Mouse (Mus musculus): Measurements from ENCODE around the gene Adgrf3. TPM values are rescaled to one million over a fixed set of nuclear protein-coding genes. Genes with fewer than 3 reads are reported as not detected.

Adgrf3 gene
- polyA plus RNA-seq (2014; fragmentation: Nextera tagmentation; extraction: Ambion mirVana) = 0.28 TPM in 1 of 2 replicates, not detected in the other

DNA sequence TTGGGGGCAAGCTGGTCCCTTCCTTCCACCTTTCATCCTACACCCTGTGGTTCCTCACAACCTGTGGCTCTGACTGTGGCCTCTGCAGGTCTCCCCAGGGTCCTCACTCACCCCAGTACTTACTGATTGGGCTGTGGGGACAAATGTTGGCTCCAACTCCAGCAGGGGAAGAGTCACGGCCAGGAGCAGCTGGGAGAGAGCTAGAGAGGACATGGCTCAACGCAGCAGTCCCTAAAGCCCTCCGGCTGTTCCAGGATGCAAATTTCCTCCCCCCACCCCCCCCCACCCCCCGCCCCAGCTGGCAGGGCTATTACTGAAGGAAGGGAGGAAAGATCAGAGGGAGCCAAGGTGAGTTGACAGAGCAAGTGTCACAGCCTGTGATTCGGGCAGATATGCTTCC lies at the start of gene Adgrf3:
Gene Adgrf3, minus strand, starts transcription at position 230 of the 400 bp plus-strand sequence.
- H3K27me3 ChIP-seq (ENCODE audit: control insufficient read depth, insufficient read depth, low read length) = no peaks in the 10 kb centered on the region
- no peaks in the 10 kb centered on the region for H3K36me3 ChIP-seq (ENCODE audit: control insufficient read depth, insufficient read depth, low read length)
- no peak for ATAC-seq (ENCODE audit: low FRiP score, low TSS enrichment)
- H3K9ac ChIP-seq (ENCODE audit: low read depth, low read length) = no peak within 1 kb of the TSS
- H3K4me1 ChIP-seq (ENCODE audit: control insufficient read depth, insufficient read depth, low read length) = 0 out of 2 replicates have a peak, but pooled peaks cover 2% of the 10 kb centered on the region
- 16% methylated on average over 5 of the region's 5 CpGs for WGBS
- H3K9me3 ChIP-seq (ENCODE audit: control insufficient read depth, low read length) = no peaks in the 10 kb centered on the region
- no peak within 1 kb of the TSS for H3K27ac ChIP-seq (ENCODE audit: low read depth, low read length)
- no peak within 1 kb of the TSS for H3K4me3 ChIP-seq (ENCODE audit: low read length)
- no peak within 1 kb of the TSS for H3K4me2 ChIP-seq (replicated peaks; ENCODE audit: low read depth, low read length)

- H3K9me3 ChIP-seq (ENCODE audit: control insufficient read depth, low read length) = no peaks in the 10 kb centered on the region
- H3K27ac ChIP-seq (ENCODE audit: low read depth, low read length) = no peak overlapping the region
- H3K4me1 ChIP-seq (ENCODE audit: control insufficient read depth, insufficient read depth, low read length) = 0 out of 2 replicates have a peak, but pooled peaks cover 9% of the 10 kb centered on the region
- H3K27me3 ChIP-seq (ENCODE audit: control insufficient read depth, insufficient read depth, low read length) = no peaks in the 10 kb centered on the region
- ATAC-seq (ENCODE audit: low FRiP score, low TSS enrichment) = no peak
- no peak overlapping the region for H3K4me3 ChIP-seq (ENCODE audit: low read length)
- no peak overlapping the region for H3K4me2 ChIP-seq (replicated peaks; ENCODE audit: low read depth, low read length)
- 91% methylated on average over 1 of the region's 1 CpGs for WGBS
- peaks cover 7% of the 10 kb centered on the region; the same call in 1 of the 2 replicates for H3K36me3 ChIP-seq (ENCODE audit: control insufficient read depth, insufficient read depth, low read length)
- no peak overlapping the region for H3K9ac ChIP-seq (ENCODE audit: low read depth, low read length)
Measured at GRCm38 (mm10) chr5:30247666-30248065, 42.1 kb upstream of the Adgrf3 start.

DNA sequence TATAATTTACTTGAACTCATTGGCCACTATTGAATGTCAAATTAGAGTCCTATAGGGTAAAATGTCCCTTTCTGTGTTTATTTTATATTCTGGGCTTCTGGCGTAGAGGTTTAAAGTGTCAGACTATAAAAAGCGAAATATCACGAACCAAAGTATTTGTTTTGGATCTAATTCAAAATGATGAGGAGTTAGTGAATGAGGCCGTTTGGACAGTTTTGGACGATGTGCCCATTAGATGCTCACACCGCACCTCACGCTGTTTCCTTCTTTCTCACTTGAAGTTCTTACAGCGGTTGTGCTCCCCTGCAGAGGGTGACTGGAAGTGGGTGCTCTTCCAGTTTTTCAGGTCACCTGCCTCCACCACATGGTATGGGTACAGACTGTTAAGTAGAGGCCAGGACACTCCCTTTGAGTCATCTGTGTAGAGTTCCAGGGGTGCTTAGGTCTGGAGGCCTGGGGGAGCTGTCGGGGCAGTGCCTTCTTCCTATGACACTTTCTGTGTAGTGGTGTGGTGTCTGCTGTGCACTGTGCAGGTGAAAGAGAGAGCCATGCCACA lies 40.4 kb upstream of the Adgrf3 start:
- Histone ChIP-seq H3K4me2 (replicated peaks; ENCODE audit: low read depth, low read length) (no peak overlapping the region), H3K36me3 (ENCODE audit: control insufficient read depth, insufficient read depth, low read length) (peaks cover 5% of the 10 kb centered on the region; the same call in 1 of the 2 replicates), H3K27me3 (ENCODE audit: control insufficient read depth, insufficient read depth, low read length) (no peaks in the 10 kb centered on the region), H3K27ac (ENCODE audit: low read depth, low read length) (no peak overlapping the region), H3K9me3 (ENCODE audit: control insufficient read depth, low read length) (no peaks in the 10 kb centered on the region), H3K4me3 (ENCODE audit: low read length) (no peak overlapping the region), H3K4me1 (ENCODE audit: control insufficient read depth, insufficient read depth, low read length) (0 out of 2 replicates have a peak, but pooled peaks cover 14% of the 10 kb centered on the region), H3K9ac (ENCODE audit: low read depth, low read length) (no peak overlapping the region)
- 84% methylated on average over 9 of the region's 9 CpGs for WGBS
- ATAC-seq (ENCODE audit: low FRiP score, low TSS enrichment) = no peak

GRCm38 (mm10) chr5:30243741-30244140 lies 38.2 kb upstream of the Adgrf3 start:
- no peaks in the 10 kb centered on the region; the same call in 1 of the 2 replicates for H3K36me3 ChIP-seq (ENCODE audit: control insufficient read depth, insufficient read depth, low read length)
- H3K4me3 ChIP-seq (ENCODE audit: low read length) = no peak overlapping the region
- H3K9ac ChIP-seq (ENCODE audit: low read depth, low read length) = no peak overlapping the region
- H3K27me3 ChIP-seq (ENCODE audit: control insufficient read depth, insufficient read depth, low read length) = no peaks in the 10 kb centered on the region
- H3K9me3 ChIP-seq (ENCODE audit: control insufficient read depth, low read length) = no peaks in the 10 kb centered on the region; the same call in 1 of the 2 replicates
- no peak overlapping the region for H3K4me2 ChIP-seq (replicated peaks; ENCODE audit: low read depth, low read length)
- WGBS = 58% methylated on average over 9 of the region's 9 CpGs
- 0 out of 2 replicates have a peak, but pooled peaks cover 14% of the 10 kb centered on the region for H3K4me1 ChIP-seq (ENCODE audit: control insufficient read depth, insufficient read depth, low read length)
- ATAC-seq (ENCODE audit: low FRiP score, low TSS enrichment) = no peak
- H3K27ac ChIP-seq (ENCODE audit: low read depth, low read length) = no peak overlapping the region

- WGBS = 21% methylated on average over 1 of the region's 1 CpGs
- Histone ChIP-seq H3K4me2 (replicated peaks; ENCODE audit: low read depth, low read length) (no peak overlapping the region), H3K4me1 (ENCODE audit: control insufficient read depth, insufficient read depth, low read length) (0 out of 2 replicates have a peak, but pooled peaks cover 14% of the 10 kb centered on the region), H3K36me3 (ENCODE audit: control insufficient read depth, insufficient read depth, low read length) (no peaks in the 10 kb centered on the region), H3K27me3 (ENCODE audit: control insufficient read depth, insufficient read depth, low read length) (no peaks in the 10 kb centered on the region), H3K27ac (ENCODE audit: low read depth, low read length) (no peak overlapping the region), H3K9ac (ENCODE audit: low read depth, low read length) (no peak overlapping the region), H3K9me3 (ENCODE audit: control insufficient read depth, low read length) (no peaks in the 10 kb centered on the region; the same call in 1 of the 2 replicates), H3K4me3 (ENCODE audit: low read length) (no peak overlapping the region)
- peak; percentile 52; the same call in 1 of the 2 replicates for ATAC-seq (ENCODE audit: low FRiP score, low TSS enrichment)
Measured at GRCm38 (mm10) chr5:30242410-30242809, 36.9 kb upstream of the Adgrf3 start.

- no peak for ATAC-seq (ENCODE audit: low FRiP score, low TSS enrichment)
- H3K9me3 ChIP-seq (ENCODE audit: control insufficient read depth, low read length) = no peaks in the 10 kb centered on the region; the same call in 1 of the 2 replicates
- H3K9ac ChIP-seq (ENCODE audit: low read depth, low read length) = no peak overlapping the region
- 84% methylated on average over 7 of the region's 7 CpGs for WGBS
- no peak overlapping the region for H3K27ac ChIP-seq (ENCODE audit: low read depth, low read length)
- no peak overlapping the region for H3K4me3 ChIP-seq (ENCODE audit: low read length)
- H3K27me3 ChIP-seq (ENCODE audit: control insufficient read depth, insufficient read depth, low read length) = no peaks in the 10 kb centered on the region
- H3K4me2 ChIP-seq (replicated peaks; ENCODE audit: low read depth, low read length) = no peak overlapping the region
- no peaks in the 10 kb centered on the region for H3K36me3 ChIP-seq (ENCODE audit: control insufficient read depth, insufficient read depth, low read length)
- H3K4me1 ChIP-seq (ENCODE audit: control insufficient read depth, insufficient read depth, low read length) = 0 out of 2 replicates have a peak, but pooled peaks cover 14% of the 10 kb centered on the region
Measured at GRCm38 (mm10) chr5:30240552-30240951, 35.0 kb upstream of the Adgrf3 start.

DNA sequence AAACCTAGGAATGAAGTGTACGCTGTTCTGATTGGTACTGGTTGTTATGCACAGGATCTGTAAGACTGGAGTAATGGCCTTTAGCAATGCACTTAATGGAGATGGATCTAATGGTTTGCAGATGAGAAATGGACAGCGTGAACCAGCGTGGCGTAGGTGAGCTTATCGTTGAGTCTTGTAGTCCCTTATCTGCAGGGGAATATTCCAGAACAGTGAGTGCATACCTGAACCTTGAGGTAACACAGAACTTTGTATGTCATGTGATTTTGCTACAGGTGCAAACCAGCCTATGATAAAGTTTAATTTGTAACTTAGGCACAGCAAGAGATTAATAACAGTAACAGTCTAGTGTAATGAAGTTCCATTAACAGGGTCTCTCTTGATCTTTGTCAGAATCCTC lies 33.0 kb upstream of the Adgrf3 start:
- Histone ChIP-seq H3K4me1 (ENCODE audit: control insufficient read depth, insufficient read depth, low read length) (peaks cover 9% of the 10 kb centered on the region; the same call in 1 of the 2 replicates), H3K4me3 (ENCODE audit: low read length) (no peak overlapping the region), H3K9ac (ENCODE audit: low read depth, low read length) (no peak overlapping the region), H3K4me2 (replicated peaks; ENCODE audit: low read depth, low read length) (no peak overlapping the region), H3K9me3 (ENCODE audit: control insufficient read depth, low read length) (no peaks in the 10 kb centered on the region; the same call in 1 of the 2 replicates), H3K36me3 (ENCODE audit: control insufficient read depth, insufficient read depth, low read length) (no peaks in the 10 kb centered on the region), H3K27ac (ENCODE audit: low read depth, low read length) (no peak overlapping the region), H3K27me3 (ENCODE audit: control insufficient read depth, insufficient read depth, low read length) (no peaks in the 10 kb centered on the region)
- 95% methylated on average over 5 of the region's 5 CpGs for WGBS
- ATAC-seq (ENCODE audit: low FRiP score, low TSS enrichment) = no peak

DNA sequence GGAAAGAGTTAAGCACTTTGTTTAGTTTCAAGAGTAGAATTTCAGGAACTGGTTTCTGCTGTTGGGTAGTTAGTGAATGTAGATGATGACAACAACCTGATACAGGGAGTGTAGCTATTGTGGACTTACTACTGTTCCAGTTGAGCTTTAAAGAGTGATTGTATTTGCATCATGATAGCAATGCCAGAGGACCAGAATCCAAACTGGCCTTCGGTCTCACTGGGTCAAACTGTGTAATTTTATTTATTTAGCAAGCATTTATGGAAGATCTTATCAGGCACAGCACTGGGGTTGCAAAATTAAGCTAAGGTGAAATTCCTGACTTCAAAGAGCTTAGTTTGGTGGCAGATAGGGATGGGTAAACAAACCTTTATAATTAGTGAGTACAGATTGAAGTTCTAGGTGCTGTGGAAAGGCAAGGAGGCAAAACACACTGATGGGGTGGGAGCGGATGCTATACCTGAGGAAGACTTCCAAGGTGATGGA lies 30.2 kb upstream of the Adgrf3 start:
- no peaks in the 10 kb centered on the region for H3K36me3 ChIP-seq (ENCODE audit: control insufficient read depth, insufficient read depth, low read length)
- no peak overlapping the region for H3K27ac ChIP-seq (ENCODE audit: low read depth, low read length)
- H3K27me3 ChIP-seq (ENCODE audit: control insufficient read depth, insufficient read depth, low read length) = no peaks in the 10 kb centered on the region
- peaks cover under 1% of the 10 kb centered on the region; the same call in 1 of the 2 replicates for H3K9me3 ChIP-seq (ENCODE audit: control insufficient read depth, low read length)
- 92% methylated on average over 2 of the region's 2 CpGs for WGBS
- no peak overlapping the region for H3K4me3 ChIP-seq (ENCODE audit: low read length)
- no peak overlapping the region for H3K9ac ChIP-seq (ENCODE audit: low read depth, low read length)
- ATAC-seq (ENCODE audit: low FRiP score, low TSS enrichment) = no peak
- H3K4me1 ChIP-seq (ENCODE audit: control insufficient read depth, insufficient read depth, low read length) = peaks cover 6% of the 10 kb centered on the region; the same call in 1 of the 2 replicates
- H3K4me2 ChIP-seq (replicated peaks; ENCODE audit: low read depth, low read length) = no peak overlapping the region

DNA sequence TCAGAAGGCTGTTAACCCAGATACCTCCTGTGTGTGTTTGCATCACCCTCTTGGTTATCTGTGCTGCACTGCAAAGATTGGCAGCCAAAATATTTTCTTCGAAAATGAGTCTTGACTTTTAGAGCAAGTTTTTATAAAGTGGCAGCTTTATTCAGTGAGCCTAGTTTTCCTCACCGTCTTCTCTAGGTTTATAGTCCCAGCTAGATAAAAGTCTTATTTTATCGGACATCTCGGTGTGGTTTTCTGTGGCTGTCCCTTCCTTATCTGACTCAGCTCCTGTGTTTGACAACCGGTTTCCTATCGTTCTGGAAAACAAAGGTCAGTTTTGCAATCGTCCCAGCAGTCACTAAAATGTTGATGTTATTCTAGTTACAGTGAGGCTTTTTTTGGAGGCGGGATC lies 28.5 kb upstream of the Adgrf3 start:
- no peaks in the 10 kb centered on the region for H3K27me3 ChIP-seq (ENCODE audit: control insufficient read depth, insufficient read depth, low read length)
- H3K4me1 ChIP-seq (ENCODE audit: control insufficient read depth, insufficient read depth, low read length) = peaks cover 6% of the 10 kb centered on the region; the same call in 1 of the 2 replicates
- no peak for ATAC-seq (ENCODE audit: low FRiP score, low TSS enrichment)
- H3K27ac ChIP-seq (ENCODE audit: low read depth, low read length) = no peak overlapping the region
- H3K9ac ChIP-seq (ENCODE audit: low read depth, low read length) = no peak overlapping the region
- peaks cover 7% of the 10 kb centered on the region; the same call in 1 of the 2 replicates for H3K9me3 ChIP-seq (ENCODE audit: control insufficient read depth, low read length)
- 63% methylated on average over 8 of the region's 8 CpGs for WGBS
- peak overlapping the region; percentile 82 for H3K4me2 ChIP-seq (replicated peaks; ENCODE audit: low read depth, low read length)
- H3K36me3 ChIP-seq (ENCODE audit: control insufficient read depth, insufficient read depth, low read length) = peaks cover 4% of the 10 kb centered on the region; the same call in 1 of the 2 replicates
- H3K4me3 ChIP-seq (ENCODE audit: low read length) = no peak overlapping the region; the same call in 1 of the 2 replicates

All from kidney, embryonic 14.5 days (tissue).